Mouse (Mus musculus): ENCODE data around the gene 4930579G24Rik. TPM values are rescaled to one million over a fixed set of nuclear protein-coding genes. Genes with fewer than 3 reads are reported as not detected.

4930579G24Rik gene
- polyA plus RNA-seq, 1 experiment: 0.33 TPM

- Histone ChIP-seq H3K4me3 (replicated peaks) (no peak overlapping the region), H3K36me3 (ENCODE audit: control insufficient read depth) (no peaks in the 10 kb centered on the region), H3K9me3 (ENCODE audit: control insufficient read depth, low read length) (no peaks in the 10 kb centered on the region), H3K27me3 (ENCODE audit: control insufficient read depth) (no peaks in the 10 kb centered on the region), H3K4me1 (ENCODE audit: control insufficient read depth) (peaks cover 5% of the 10 kb centered on the region; the same call in 1 of the 2 replicates)
- no peak for TF ChIP-seq GATA1 (IDR thresholded peaks at IDR 0.05; ENCODE audit: low read length)
- no peak for TF ChIP-seq TAL1 (IDR thresholded peaks at IDR 0.05; ENCODE audit: low read length)
Observed at GRCm38 (mm10) chr3:79674641-79675040, 45.8 kb downstream of the 4930579G24Rik start.

DNA sequence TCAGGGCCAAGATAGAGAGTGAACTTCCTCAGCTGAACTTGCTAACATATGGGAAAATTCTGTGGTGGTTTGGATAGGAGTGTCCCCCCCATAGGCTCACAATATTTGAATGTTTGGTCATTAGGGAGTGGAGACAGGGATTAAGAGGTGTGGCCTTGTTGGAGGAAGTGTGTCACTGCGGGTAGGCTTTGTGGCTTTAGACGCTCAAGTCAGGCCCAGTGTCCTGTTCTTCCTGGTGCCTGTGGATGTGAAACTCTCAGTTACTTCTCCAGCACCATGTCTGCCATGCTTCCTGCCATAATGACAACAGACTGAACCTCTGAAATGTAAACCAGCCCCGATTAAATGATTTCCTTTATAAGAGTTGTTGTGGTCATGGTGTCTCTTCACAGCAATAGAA lies 47.5 kb downstream of the 4930579G24Rik start:
- Histone ChIP-seq H3K27me3 (ENCODE audit: control insufficient read depth) (no peaks in the 10 kb centered on the region), H3K9me3 (ENCODE audit: control insufficient read depth, low read length) (no peaks in the 10 kb centered on the region), H3K4me3 (replicated peaks) (no peak overlapping the region), H3K36me3 (ENCODE audit: control insufficient read depth) (no peaks in the 10 kb centered on the region), H3K4me1 (ENCODE audit: control insufficient read depth) (peaks cover 5% of the 10 kb centered on the region; the same call in 1 of the 2 replicates)
- TF ChIP-seq TAL1 (IDR thresholded peaks at IDR 0.05; ENCODE audit: low read length): no peak
- no peak for TF ChIP-seq GATA1 (IDR thresholded peaks at IDR 0.05; ENCODE audit: low read length)

Other genes starting within 250 kb of the 4930579G24Rik start
- 0.36 and 0.43 TPM in 2 replicates for gene Fnip2, start 61.3 kb upstream of the 4930579G24Rik start, polyA plus RNA-seq (2012)
- 2.2 and 2.5 TPM in 2 replicates for gene Ppid, start 37.7 kb upstream of the 4930579G24Rik start, polyA plus RNA-seq (2012)
- gene Etfdh, start 421 bp downstream of the 4930579G24Rik start, polyA plus RNA-seq (2012): 0.95 and 1.1 TPM in 2 replicates
- not detected in 2 replicates for gene Rxfp1, start 108.8 kb downstream of the 4930579G24Rik start, polyA plus RNA-seq (2012)
- gene Tmem144, start 223.7 kb downstream of the 4930579G24Rik start, polyA plus RNA-seq (2012): not detected in 2 replicates

Measured in erythroblast, embryonic 14.5 days (primary cell).